Mouse (Mus musculus): ENCODE data around the gene Asphd2.

Asphd2 gene

GRCm38 (mm10) chr5:112349169-112349568 is 45.5 kb downstream of the Asphd2 start:
- no peak for DNase-seq (ENCODE audit: low spot score)

DNA sequence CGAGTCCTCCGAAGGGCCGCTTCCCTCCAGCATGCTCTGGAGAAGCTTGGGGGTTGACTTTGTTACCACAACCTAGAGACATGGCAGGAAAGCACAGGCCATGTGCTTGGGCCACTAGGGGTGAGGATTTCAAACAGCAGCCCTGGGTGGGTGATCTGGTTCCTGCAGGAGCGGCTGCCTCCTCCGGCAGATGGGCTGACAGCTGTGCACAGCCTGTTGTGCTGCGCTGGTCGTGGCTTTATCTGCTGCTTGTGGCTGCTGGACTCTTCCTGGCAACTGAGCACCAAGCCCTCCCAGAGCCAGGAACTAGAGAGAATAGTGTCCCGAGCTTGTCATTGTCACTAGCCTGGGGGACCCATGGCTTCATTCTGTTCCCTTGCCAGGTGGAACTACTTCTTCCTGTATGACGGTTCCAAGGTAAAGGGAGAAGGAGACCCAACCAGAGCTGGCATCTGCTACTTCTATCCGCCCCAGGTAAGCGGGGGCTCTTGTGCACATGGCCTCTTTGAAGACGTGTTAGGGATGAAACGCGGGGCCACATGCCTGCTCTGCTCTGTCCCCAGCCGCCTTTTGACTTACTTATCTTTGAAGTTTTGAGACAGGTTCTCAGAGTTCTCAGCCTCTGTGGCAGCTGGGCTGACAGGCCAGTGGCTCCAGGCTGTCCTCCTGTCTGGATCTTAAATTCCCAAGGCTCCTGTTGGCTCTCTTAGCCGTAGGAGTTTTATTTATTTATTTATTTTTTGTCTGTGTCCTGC is 48.3 kb downstream of the Asphd2 start:
- no peak for DNase-seq (ENCODE audit: low spot score)

GRCm38 (mm10) chr5:112344092-112344960 is 50.3 kb downstream of the Asphd2 start:
- no peak for DNase-seq (ENCODE audit: low spot score)

DNA sequence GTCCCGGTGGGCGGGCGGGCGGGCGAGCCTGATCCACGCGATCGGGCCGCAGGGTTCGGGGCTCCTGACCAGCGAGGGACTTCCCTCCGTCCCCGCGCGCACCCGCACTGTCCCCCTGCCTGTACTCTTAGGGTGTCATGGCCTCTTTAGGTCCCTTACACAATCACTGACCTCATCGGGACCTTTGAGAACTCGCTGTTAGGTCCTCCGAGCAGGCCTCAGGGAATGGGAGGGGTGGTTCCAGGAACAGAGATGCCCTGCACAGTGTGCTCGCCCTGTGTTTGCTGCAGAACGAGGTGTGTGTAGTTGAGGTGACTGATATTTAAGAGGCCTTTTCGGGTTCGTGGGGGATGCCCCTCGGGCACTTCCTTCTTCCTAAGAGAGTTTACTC is 51.5 kb downstream of the Asphd2 start:
- DNase-seq (ENCODE audit: low spot score): peak; percentile 59

DNA sequence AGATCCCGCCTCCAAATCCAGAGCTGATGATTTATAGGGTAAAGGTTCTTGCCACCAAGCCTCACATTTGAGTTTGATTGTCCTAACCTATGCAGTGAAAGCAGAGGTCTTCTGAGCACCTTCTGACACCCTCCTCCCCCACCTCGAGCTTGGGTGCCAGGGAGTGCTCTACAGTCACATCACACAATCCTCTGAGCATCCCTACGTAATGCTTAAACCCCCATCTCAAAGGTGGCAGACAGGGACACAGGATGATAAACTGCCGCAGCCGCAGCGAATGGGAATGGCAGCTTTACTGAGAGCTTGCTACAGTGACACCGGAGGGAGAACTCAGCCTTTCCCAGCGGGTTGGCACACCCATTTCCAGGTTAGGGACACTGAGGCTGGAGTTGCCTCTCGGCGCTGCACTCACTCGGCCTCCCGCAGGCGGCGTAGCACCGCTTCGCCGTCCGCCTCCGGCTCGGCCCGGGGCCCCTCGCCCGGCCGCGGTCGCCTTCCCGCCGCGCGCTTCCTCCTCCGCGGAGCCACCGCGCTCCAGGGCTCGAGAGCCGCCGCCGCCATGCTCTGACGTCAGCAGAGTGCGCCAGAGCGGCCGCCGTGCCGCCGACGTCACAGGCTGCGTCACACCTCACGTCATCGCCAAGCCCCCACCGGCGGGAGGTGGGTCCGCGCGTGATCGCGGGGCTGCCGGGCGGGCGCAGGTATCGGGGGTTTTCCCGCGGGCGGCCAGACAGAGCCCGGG is 52.0 kb downstream of the Asphd2 start, which contains the start of the genes Srrd and Hps4:
Srrd (minus strand) TSS at position 578 of the 742 bp plus-strand sequence.
Hps4 (plus strand) TSS at position 621 of the 742 bp plus-strand sequence.
- peak; percentile 85 for DNase-seq (ENCODE audit: low spot score)

GRCm38 (mm10) chr5:112339215-112339614 is 55.5 kb downstream of the Asphd2 start:
- DNase-seq (ENCODE audit: low spot score): no peak

- no peak for DNase-seq (ENCODE audit: low spot score)
Observed at GRCm38 (mm10) chr5:112337004-112337403, 57.7 kb downstream of the Asphd2 start.

GRCm38 (mm10) chr5:112335473-112335872 is 59.2 kb downstream of the Asphd2 start:
- peak; percentile 70 for DNase-seq (ENCODE audit: low spot score)

Data from embryo, embryonic 10.5 days (tissue).